Mouse (Mus musculus) monocyte, adult 5-6 weeks (primary cell): ENCODE measurements around the gene Gm12253. TPM values are rescaled to one million over a fixed set of nuclear protein-coding genes. Genes with fewer than 3 reads are reported as not detected.

ENCODE experiments used
- ATAC-seq: fragments of 153-309, 156-312 bp; replicated peaks from 2 replicates; pipeline ENCODE4 v1.8.0; 2017; ENCODE audit warnings: mild to moderate bottlenecking; ENCODE audit not compliant: low TSS enrichment, insufficient number of reproducible peaks, severe bottlenecking, poor library complexity, low FRiP score
- total RNA-seq: library from RNA; stranded (forward); fragments of 200-1000, 200-491, 200-594 nt; gene quantifications from 3 replicates; pipeline ENCODE4 v1.2.3, GENCODE M21; 2017

Gene Gm12253
- total RNA-seq, result not detected in 3 replicates

DNA sequence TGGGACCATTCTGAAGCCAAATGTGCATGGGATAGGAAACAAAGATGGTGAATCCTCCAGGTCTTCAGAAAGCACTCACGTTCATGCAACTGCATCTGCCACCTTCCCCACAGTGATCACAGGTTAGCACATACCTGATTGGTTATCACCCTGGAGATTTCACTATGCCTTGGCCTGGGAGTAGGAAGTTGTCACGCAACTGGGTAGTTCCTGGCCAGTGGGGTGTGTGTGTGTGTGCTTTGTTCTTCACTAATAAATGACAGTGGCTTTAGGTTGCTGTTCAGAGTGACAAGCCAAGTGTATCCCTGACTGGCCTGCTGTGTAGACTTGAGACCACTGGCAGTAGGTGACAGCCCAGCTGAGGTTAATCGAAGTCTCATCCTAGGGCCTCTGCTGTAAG, at the start of gene Gm12253:
TSS of gene Gm12253 (plus strand) at position 301 of the 400 bp plus-strand sequence.
- ATAC-seq, result no peak

DNA sequence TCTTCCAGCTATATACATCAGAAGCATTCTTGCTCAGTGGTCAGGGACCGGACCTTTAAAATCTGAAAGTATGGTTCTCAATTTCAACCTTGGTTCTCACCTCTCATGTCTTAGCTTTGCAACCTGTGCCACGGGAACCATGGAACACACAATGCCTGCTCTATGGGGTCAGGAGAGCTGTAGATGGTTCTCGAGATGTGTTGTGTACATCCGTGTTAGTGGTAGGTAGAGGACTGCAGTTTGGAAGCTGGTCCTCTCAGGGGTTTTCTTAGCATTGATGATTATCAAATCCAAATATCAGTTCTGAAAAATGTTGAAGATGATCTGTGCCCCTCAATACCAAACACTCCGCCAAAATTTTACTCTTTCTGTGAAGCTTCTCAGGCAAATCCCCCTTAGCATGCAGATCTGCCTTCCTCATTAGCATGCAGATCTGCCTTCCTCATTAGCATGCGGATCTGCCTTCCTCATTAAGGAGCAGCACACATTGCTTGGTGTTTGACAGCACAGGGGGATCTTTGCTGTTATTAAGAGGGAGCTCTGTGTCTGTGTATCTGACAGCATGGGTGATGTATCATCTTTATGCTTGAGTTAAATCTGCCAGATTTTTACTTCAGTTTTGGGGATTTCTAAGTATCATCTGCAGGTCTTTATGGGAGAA, 32.2 kb upstream of the Gm12253 start:
- ATAC-seq, result no peak

DNA sequence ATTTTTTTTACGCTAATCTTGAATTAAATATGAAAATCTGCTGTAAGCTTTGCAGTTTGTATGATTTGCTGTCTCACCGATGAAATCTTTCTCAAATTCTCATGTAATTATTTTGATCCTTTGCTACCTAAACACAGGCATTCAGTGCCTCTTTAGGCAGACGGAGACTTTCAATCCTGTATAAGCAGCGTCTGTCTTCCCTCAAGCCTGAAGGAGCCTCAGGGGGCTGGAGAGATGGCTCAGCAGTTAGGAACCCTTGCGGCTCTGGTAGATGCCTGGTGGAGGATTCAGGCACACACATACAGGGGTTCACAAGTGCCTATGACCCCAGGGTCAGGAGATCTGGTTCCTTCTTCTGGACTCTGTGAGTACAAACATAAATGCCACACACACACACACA, 31.7 kb upstream of the Gm12253 start:
- ATAC-seq, result no peak

DNA sequence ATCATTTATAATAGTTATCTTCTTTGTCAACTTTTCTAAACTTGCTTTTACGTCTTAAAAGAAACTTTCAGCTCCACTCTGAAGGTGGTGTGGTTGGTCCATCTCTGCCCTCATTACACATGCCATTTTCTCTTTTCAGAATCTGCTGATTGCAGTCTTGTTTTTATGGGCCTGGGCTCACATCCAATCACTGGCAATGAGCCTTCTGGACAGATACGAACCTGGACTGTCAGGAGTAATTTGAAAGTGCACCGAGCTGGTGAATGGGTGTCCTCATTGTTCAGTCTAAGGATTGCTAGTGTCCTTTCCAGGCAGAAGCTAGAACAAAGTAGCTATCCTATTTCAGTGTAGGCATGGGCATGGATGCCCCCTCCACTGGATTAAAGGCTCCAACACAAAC, 24.3 kb upstream of the Gm12253 start:
- ATAC-seq, result no peak

DNA sequence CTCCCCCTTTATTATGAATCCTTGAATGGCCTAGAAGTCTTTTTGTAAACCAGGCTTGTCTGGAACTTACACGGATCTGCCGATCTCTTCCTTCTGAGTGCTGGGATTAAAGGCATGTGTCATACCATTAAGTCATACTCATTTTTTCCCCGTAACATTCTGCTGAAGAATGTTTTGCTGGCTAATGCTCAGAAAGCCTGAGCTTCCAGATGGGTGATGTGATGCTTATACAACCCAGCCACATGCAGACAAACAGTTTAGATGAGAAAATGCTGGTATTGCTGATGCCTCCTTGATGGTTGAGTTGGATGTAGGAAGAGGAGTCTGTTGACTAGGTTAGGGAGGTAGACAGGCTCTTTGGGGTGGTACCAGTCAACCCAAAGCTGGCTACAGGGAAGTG, 14.0 kb upstream of the Gm12253 start:
- ATAC-seq, result no peak

DNA sequence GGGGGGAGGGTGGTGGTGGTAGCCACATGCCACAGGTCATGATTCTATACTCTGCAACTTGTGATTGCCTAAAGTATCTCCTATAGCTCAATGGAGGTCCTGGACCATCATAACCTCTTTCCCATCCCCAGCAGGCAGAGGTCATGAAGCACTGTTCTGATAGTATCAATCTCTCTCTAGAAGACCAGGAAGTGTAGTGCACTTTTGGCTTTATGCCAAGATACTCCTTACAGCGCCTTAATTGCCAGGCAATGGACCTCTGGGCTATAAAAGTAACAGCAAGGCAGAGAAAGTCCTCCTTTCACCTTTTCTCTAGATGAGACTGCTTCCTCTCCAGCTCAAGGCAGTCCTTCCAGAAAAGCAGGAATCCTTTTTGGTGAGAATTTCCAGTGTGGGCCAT, 11.5 kb upstream of the Gm12253 start, which contains the start of gene 1810065E05Rik:
TSS of gene 1810065E05Rik (plus strand) at position 297 of the 400 bp plus-strand sequence.
- no peak for ATAC-seq

DNA sequence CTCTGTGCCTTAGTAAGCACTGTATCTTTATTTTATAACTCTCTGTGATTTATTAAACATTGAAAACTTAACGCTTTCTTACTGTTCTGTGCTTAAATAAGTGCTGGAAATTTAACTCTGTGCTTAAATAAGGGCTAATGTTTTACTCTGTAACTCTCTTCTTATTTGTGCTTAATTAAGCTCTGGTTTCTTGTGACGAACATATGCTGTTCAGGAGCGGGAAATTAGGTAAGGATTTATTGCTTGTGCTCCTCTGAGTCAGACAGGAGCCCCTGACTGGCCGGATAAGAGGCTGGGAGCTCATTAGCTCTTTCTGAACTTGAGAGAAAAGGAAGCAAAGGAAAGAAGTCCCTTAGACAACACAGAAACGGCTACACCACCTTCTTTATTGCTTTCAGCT, 5.5 kb downstream of the Gm12253 start:
- ATAC-seq, result no peak

DNA sequence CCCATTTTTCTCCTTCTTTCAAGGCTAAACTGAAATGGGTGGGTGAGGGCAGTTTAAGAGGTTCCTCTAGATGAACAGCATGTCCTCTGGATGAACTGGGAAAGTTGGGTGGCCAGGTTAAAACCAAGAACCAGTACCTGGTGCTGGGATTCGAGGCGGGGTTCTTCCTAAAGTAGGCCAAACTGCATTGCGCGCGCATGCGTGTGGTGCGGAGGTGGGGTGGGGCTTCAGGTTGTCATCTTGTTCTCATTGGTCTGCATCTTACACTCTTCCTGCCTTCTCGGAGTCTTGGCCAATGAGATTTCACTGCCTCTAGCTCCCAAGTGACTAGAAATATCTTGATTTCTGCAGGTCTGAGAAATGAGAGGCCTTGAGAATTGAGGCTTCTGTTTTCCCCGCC, 20.4 kb downstream of the Gm12253 start, which contains the start of gene Lypd9:
TSS of gene Lypd9 (minus strand) at position 165 of the 400 bp plus-strand sequence.
- no peak for ATAC-seq

DNA sequence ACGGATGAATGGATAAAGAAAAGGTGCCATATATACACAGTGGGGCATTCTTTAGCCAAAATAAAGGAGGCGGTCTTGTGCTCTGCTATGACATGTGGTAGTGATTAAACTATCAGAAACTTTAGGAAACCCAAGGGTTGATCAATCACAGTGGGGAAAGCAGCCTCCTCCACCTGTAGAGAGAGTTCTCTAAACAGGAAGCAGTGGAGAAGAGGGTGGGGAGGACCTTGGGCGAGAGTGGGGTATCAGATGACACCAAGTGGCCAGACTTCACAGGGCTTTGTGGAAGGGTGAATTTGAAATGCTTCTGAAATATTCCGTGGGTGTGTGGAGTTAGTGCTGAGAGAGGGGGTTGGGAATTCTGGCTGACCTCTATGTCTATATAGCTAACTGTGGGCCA, 21.2 kb downstream of the Gm12253 start:
- ATAC-seq, result no peak

DNA sequence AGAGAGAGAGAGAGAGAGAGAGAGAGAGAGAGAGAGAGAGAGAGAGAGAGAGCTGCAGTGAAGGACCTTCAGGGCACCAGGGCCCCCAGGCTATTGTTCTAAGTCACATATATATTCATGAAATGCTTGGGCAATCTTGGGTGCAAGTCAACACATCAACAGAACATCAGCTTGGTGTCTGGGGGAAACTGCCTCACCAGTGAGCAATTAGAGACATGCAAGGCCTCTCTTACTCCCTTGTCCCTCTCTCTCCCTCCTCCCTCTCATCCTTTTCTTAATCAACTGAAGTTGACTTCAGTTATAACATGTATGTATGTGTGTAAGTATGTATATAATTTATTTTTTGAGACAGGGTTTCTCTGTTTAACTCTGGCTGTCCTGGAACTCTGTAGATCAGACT, 29.8 kb downstream of the Gm12253 start, which contains the start of gene Olfr30:
TSS of gene Olfr30 (minus strand) at position 101 of the 400 bp plus-strand sequence.
- ATAC-seq, result no peak

Other genes with a start within 250 kb of the Gm12253 start
- 18.7 to 31.1 TPM (median 19.5 TPM) in 3 replicates for gene Igtp, start 233.0 kb upstream of the Gm12253 start, total RNA-seq
- 8.8 to 21.7 TPM (median 12.9 TPM) in 3 replicates for gene Irgm2, start 232.9 kb upstream of the Gm12253 start, total RNA-seq
- gene 4930438A08Rik, start 157.8 kb upstream of the Gm12253 start, total RNA-seq, result not detected in 3 replicates
- 8.4 to 17.0 TPM (median 9.2 TPM) in 3 replicates for gene Zfp692, start 125.5 kb upstream of the Gm12253 start, total RNA-seq
- gene Zfp672, start 102.2 kb upstream of the Gm12253 start, total RNA-seq, result 33.9 to 39.8 TPM (median 36.0 TPM) in 3 replicates
- 21.3 to 28.1 TPM (median 21.4 TPM) in 3 replicates for gene Sh3bp5l, start 101.8 kb upstream of the Gm12253 start, total RNA-seq
- not detected in 3 replicates for gene Lypd8, start 53.5 kb upstream of the Gm12253 start, total RNA-seq
- gene 1810065E05Rik, start 11.4 kb upstream of the Gm12253 start, total RNA-seq, result not detected in 3 replicates
- gene Lypd9, start 20.4 kb downstream of the Gm12253 start, total RNA-seq, result not detected in 3 replicates
- gene Olfr30, start 29.7 kb downstream of the Gm12253 start, total RNA-seq, result not detected in 3 replicates
- gene Olfr332, start 60.0 kb downstream of the Gm12253 start, total RNA-seq, result not detected in 3 replicates
- gene Olfr331, start 70.0 kb downstream of the Gm12253 start, total RNA-seq, result not detected in 3 replicates
- gene Olfr330, start 102.3 kb downstream of the Gm12253 start, total RNA-seq, result not detected in 3 replicates
- not detected in 3 replicates for gene Olfr329-ps, start 113.9 kb downstream of the Gm12253 start, total RNA-seq
- 0.43 TPM in 1 of 3 replicates, not detected in the others for gene Olfr328, start 123.1 kb downstream of the Gm12253 start, total RNA-seq
- not detected in 3 replicates for gene Olfr224, start 138.0 kb downstream of the Gm12253 start, total RNA-seq
- not detected in 3 replicates for gene Olfr325, start 145.2 kb downstream of the Gm12253 start, total RNA-seq
- gene Olfr324, start 162.6 kb downstream of the Gm12253 start, total RNA-seq, result not detected in 3 replicates
- gene 2210407C18Rik, start 183.5 kb downstream of the Gm12253 start, total RNA-seq, result not detected in 3 replicates
- not detected in 3 replicates for gene Olfr323, start 197.9 kb downstream of the Gm12253 start, total RNA-seq
- gene Trim58, start 207.9 kb downstream of the Gm12253 start, total RNA-seq, result not detected in 3 replicates
- gene Olfr322, start 226.2 kb downstream of the Gm12253 start, total RNA-seq, result not detected in 3 replicates
- not detected in 3 replicates for gene Olfr320, start 248.5 kb downstream of the Gm12253 start, total RNA-seq